Mouse (Mus musculus): ENCODE results near the gene Mlh1.
A peak's percentile ranks its signal among the peaks of the same experiment; 100 is the strongest.

Gene Mlh1

DNA sequence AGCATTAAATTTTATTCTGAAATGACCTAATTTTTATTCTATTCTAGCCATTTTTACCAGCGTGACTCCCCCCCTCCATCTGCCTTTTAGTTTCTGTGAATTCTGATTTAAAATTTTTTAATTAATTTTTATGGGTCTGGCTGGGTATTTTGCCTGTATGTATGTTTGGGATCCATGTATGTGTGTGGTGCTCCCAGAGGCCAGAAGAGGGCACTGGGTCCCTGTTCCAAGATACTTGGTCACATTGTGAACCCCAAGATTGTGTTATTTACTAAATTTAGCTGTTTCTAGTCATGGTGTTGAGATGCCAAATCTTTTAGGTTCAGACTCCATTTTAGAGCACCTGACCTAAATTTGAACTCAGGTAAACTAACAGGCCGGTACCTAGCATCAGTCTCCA lies 14.9 kb upstream of the Mlh1 start:
- no peak for DNase-seq (ENCODE audit: extremely low spot score)

DNA sequence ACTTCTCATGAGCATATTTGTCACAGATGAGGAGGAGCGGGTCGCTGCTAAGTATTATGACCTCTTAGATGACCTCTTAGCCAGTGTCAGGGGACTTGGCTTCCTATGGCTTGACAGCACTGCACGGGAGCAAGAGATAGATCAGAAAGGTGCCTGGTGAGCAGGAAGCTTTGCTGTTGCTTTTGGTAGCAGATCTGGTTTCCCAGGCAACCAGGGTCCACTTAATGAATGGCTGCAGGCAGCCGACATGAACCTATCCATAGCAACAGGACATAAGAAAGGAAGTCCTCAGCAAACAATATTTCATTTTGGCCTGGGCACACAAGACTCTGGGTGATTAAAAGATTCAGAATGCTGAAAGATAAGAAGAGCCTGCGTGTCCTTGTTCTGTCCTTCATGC lies 14.1 kb upstream of the Mlh1 start:
- DNase-seq (ENCODE audit: extremely low spot score), result peak; percentile 19

DNA sequence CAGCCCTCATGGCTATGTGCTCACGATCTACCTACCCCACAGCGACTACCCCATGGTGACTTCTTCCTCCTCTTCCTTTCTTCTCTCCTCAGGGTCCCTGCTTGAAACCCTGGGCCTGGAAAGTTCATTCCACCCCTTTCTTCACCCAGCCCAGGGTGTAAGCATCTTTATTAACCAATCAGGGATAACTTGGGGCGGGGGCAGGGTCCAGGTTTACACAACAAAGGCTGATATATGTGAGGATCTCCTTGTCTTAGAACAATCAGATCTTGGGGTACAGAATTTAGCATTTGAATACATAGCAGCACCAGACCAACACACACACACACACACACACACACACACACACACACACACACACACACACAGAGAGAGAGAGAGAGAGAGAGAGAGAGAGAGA lies 13.5 kb upstream of the Mlh1 start:
- no peak for DNase-seq (ENCODE audit: extremely low spot score)

DNA sequence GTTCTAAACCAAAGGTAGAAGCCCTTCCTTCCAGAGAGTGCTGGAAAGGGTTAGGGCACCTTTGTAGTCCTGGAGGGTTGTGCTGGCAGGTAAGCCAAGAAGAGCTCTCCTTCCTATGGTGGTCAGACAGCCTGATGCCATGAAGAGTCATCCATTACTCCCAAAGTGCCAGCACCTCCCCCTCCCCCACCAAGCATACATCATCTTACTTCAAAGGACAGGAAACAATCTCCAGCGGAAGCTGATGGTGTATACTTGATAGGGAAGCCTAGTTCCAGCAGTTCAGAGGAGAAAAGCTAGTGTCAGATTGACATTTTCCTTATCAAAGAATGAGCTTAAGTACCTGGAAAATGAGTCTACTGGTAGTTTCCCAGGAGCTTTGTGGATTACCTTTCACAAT lies 3.6 kb upstream of the Mlh1 start:
- DNase-seq (ENCODE audit: extremely low spot score), result peak; percentile 29

DNA sequence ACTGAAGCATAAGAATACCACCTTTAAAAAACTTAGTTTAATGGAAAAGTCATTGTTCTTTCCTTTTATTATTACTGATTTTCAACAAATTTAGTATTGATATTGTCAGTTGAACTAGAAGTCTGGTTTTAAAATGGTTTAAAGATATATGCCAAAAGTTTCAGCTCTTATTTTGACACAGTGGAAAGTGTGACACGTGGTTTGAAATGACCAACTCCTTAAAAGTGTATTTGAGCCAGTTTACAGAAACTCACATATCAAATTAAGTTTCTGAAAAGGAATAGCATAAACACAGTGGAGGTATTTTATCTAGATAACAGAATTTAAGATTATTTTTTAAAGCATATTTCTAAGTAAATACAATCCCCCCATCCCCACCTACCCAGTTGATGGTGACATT lies 2.4 kb upstream of the Mlh1 start:
- no peak for DNase-seq (ENCODE audit: extremely low spot score)

DNA sequence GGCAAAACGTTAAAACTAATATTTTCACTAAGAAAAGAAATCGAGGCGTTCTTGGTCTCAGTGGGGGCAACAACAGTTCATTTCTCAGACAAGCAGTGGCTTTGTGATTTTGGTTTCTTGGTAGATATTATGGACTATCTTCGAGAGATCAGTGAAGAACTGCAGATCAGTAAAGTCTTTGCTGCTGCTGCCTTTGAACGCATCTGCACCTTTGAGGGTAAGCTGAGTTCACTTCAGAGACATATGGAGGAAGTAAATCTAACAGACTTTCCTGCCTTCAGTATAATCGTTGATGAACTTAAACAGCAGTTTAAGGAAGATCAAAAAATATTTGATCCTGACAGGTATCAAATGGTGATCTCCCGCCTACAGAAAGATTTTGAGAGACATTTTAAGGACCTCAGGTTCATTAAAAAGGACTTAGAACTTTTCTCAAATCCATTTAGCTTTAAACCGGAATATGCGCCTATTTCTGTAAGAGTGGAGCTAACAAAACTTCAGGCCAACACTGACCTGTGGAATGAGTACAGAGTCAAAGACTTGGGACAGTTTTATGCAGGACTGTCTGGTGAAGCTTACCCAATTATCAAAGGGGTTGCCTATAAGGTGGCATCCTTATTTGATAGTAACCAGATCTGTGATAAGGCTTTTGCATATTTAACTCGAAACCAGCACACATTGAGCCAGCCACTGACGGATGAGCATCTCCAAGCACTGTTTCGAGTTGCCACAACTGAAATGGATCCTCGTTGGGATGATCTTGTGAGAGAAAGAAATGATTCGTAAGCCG lies 1.6 kb upstream of the Mlh1 start:
- DNase-seq (ENCODE audit: extremely low spot score), result no peak

DNA sequence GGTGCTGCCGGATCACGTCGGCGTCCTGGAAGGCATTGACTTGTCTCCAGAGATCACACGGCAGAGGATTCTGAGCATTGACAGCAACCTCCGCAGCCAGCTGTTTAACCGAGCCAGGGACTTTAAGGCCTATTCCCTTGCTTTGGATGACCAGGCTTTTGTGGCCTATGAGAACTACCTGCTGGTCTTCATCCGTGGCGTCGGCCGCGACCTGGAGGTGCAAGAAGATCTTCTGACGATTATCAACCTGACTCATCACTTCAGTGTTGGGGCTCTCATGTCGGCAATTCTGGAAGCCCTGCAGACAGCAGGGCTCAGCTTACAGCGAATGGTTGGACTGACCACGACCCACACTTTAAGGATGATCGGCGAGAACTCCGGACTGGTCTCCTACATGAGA lies 765 bp upstream of the Mlh1 start:
- DNase-seq (ENCODE audit: extremely low spot score), result no peak

DNA sequence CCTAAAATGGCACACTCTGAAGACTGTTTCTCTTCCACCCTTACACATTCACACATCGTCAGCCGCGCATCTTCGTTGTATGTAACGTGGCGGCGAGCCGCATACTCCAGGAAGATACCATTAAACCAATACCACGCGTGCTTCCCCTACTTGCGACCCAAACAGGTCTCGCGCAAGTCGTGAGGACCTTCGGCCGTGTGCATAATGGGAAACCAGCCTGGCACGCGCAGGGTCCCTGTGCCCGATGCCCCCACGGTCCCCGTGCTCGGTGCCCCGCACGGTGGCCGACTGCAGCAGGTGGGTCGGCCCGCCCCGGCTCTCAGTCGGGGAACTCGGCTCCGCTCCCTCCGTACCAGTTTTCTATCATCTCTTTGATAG lies 546 bp downstream of the Mlh1 start:
- no peak for DNase-seq (ENCODE audit: extremely low spot score)

DNA sequence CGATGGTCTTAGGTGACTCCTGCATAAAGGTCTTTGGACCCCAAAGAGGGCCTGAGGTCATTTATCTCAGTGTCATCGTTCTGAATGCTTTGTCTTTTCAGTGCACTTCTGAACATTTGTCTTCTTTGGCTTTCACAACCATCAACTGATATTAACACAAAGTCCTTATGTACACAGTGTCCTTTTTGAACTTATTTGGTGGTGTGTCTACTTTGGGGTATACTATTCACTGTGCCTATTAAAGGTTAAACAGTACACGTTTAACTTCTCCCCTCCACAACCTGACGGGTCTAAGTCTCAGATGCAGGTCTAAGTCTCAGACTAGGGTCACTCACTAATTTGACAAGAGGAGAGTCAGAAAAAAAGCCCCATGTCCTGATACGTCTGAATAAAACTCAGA lies 985 bp downstream of the Mlh1 start:
- DNase-seq (ENCODE audit: extremely low spot score), result no peak

DNA sequence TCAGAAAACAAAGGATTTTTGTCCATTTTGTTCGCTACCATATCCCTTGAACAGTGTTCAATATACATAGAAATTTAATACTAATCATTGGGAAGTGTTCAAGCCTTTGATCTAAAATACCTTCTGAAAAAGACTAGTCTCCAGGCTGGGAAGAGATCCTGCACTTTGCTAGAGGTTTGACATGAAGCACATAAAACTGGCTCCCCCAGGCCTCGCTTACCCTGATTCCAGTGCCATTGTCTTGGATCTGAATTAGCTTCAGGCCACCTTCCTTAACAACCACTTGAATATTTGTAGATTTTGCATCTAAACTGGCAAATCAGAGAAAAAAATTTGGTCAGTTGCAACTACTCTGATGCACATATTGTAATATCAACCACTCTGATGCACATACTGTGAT lies 3.6 kb downstream of the Mlh1 start:
- no peak for DNase-seq (ENCODE audit: extremely low spot score)

DNA sequence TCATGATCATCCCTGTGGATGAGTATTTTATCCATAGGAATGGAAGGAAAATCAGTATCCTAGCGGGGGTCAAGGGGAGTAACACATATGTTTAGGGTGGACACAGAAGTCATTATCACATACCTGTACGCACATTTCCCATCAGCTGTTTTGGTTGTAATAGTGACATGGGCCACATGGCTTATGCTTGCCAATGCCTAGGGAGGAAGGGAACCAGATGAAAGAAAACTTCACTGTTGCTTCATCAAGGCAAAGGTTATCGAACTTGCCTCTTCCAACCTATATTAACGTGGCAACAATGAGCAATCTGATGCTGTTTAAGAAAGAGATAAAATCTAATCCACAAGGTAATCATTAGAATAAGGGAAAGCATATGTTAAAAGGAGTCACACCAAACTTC lies 10.2 kb downstream of the Mlh1 start:
- DNase-seq (ENCODE audit: extremely low spot score), result no peak

DNA sequence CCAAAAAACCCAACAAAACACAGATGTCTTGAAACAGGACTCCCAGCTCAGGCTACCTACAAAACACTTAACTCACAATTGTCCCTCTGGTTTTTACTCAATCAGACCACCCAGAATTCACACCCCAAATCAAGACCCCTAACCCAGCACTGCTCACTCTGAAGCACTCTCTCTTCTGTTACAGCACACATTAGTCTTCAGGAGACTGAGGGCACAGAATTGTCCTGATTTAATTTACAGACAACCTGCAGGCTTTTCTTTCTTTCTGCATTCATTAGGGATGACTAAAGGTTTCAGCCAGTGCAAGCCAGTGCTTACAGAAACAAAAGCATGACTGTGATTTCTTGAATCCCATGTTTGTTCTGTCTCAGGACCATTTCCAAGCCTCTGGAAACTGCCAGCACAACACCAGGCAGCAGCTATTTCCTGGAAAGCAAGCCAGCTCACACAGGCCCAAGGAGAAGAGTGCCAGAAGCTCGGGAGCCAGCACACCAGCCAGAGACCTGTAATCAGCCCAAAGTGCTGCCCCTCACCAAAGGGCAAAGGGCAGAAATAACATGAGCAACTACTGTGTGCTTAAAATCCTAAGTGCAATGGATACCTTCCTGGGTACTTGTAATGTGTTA lies 11.1 kb downstream of the Mlh1 start:
- DNase-seq (ENCODE audit: extremely low spot score), result no peak

DNA sequence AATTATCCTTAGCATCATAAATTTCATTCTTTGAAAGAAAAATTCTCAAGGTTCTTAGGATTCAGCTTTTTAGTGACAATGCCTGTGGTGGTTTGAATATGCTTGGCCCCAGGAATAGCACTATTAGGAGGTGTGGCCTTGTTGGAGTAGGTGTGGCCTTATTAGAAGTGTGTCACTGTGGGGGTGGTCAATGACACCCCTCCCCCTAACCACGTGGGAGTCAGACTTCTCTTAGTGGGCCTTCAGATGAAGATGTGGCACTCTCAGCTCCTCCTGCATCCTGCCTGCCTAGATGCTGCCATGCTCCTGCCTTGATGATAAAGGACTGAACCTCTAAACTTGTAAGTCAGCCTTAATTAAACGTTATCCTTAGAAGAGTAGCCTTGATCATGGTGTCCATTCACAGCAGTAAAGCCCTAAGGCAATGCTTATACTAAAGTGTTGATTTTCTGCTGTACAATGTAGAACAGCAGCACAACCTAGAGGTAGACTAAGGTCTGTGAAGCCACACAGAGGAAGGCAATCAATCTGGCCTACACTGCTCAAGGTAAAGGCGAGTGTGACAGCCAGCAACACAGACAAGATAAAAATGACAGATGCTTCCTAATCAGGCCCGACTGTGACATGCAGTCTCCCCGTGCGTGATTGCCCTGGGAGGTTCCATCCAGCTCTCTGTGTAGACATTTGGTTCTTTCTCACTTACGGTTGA lies 19.3 kb downstream of the Mlh1 start:
- no peak for DNase-seq (ENCODE audit: extremely low spot score)

DNA sequence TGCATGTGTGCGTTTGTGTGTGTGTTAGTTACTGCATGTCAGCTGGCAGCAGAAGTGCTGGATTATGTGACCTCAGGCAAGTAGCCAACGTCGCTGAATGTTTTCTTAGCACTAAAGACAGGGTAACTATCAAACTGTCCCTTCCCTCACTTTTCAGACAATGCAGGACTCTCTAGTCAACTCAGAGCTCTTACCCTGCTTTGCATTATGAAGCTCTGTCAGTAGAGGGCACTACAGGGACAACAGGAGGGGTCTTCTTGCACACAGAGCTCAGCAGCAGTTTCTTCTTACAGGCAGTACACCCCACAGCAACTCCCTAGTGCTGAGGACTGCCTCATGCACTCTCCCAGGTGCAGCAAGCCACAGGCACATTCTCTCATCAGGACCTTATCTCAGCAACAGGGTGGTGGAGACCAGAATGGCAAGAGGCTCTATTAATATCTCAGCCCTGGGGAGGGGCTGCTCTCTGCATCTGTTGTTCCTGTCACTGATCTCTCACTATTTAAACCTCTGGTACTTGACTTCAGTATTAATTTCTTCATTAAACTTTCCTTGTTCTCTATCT lies 23.8 kb downstream of the Mlh1 start:
- DNase-seq (ENCODE audit: extremely low spot score), result no peak

DNA sequence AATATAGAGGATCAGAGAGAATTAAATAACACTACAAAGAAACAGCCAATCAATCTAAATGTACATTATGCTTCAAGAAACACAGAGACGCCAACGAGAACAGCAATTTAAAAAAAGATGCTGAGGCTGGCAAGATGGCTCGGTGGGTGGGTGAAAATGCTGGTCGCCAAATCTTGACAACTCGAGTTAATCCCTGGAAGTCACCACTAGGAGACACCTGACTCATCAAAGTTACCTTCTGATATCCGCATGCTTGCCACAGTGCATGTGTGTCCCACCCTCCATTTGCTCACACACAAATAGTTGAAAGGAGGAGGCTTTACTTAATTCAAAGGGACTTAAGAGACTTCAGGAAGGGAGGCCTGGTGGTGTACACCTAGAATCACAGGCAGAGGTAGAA lies 26.0 kb downstream of the Mlh1 start:
- DNase-seq (ENCODE audit: extremely low spot score), result no peak

DNA sequence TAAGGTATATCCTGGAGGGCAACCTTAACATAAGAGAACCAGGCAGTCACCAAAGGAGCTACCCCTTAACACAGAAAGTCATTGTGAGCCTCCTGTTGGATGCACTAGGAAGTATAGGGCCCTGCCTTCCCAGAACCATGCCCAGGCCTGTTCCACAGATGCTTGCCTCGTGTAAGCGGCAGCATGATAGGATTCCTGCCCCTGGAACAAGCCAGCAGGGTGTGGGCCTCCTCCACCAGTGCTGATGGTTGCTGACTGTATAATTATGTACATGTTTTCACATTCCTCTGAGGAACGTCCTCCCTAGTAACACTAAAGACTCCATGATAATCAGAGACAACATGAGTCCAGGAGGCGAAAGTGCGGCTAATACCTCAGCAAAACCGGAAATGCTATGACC lies 28.2 kb downstream of the Mlh1 start:
- DNase-seq (ENCODE audit: extremely low spot score), result no peak

DNA sequence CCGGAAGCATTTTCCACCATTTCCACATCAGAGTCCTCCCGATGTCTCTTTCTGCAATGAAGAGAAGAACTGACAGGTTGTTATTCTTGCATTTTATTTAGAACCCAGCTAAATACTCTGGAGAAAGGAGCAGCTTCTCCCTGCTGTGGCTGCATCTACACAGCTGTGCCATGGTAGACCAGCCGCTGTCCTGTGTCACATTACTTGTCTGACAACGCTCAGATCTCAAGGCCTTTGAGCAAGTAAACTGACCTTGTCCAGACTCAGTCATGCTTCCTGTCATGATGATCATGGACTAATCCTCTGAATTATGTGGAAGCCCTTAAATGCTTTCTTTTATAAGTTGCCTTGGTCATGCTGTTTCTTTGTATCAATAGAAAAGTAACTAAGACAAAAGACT lies 31.8 kb downstream of the Mlh1 start:
- no peak for DNase-seq (ENCODE audit: extremely low spot score)

DNA sequence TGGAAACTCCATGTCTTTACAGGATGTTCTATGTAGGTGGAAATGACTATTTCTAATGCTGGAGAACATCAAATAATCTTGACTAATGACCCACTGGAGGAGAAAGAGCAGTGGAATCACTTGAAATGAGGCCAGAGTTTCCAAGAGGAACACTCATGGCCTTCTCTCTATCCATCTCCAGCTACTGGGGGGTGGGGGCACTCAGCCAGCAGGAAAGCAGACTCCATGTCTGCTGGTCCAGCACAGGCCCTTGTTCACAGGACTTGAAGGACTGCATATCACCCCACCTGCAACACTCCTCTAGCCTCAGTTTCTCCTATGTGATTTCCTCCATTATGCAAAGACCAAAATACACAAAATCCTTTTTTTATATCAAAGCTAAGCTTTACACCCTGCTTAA lies 33.9 kb downstream of the Mlh1 start:
- no peak for DNase-seq (ENCODE audit: extremely low spot score)

DNA sequence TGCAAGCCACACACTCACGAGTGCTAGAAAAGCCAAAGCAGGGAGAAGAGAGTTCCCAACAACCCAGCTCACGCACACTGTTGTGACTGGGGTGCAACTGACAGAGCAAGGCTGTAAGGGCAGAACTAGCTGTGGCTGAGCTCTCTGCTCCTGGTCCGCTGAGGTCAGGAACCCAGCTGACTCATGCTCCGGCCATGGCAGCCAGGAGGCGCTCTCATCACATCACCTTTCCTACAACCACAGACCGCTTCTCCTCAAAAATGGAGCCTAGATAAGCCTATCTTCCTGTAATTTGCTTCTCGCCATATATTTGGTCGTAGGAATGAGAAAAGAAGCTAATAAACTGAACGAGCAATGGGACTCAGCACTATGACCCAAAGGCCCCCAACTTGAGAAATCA lies 36.9 kb downstream of the Mlh1 start:
- DNase-seq (ENCODE audit: extremely low spot score), result no peak

DNA sequence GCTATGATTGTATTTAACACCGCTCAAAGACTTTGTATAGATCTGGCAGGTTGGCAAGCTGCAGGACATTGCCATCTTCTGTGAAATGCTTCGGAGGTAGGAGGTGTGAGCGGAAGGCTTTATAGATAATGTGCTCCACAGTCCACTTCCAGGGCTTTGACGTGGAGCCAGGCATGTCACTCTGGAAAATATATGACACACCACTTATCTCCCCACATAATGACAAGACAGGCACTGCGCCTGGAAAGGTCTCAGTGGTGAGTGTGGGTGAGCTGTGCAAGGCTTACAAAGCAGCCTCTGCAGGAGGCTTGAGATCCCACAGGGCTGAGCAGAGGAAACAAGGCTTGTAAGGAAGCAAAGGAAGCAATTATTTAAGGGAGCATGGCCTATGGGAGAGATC lies 43.1 kb downstream of the Mlh1 start:
- DNase-seq (ENCODE audit: extremely low spot score), result no peak

DNA sequence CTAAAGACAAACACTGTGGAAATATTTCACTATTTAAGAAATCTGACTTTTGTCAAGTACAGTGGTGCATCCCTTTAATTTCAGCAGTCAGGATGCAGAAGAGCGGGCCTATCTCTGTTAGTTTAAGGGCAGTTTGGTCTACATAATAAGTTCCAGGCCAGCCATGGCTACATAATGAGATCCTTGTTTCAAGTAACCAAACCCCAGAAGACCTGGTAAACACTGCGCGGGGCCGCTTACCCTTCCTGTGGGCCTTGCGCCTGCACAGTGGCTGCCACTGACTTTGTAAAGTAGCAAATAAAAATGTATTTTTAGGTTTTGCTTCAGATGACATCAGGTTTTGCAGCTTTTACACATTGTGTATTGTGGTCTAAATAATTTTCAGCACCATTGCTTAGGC lies 48.2 kb downstream of the Mlh1 start:
- no peak for DNase-seq (ENCODE audit: extremely low spot score)

DNA sequence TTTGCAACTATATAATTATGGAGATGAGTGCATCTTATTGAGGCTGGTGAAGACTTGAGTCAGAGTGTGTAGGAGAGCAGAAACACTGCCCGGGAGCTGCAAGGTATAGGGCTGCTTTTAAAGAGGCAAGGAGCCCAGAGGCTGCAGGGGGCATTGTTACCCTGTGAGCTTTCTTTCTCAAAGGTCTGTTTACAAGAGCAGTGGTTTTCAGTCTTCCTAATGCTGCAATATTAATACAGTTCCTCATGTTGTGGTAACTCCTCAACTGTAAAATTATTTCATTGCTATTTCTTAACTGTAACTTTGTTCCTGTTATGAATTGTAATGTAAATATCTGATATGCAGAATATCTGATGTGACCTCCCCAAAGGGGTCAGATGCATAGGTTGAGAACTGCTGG lies 50.0 kb downstream of the Mlh1 start:
- DNase-seq (ENCODE audit: extremely low spot score), result no peak

DNA sequence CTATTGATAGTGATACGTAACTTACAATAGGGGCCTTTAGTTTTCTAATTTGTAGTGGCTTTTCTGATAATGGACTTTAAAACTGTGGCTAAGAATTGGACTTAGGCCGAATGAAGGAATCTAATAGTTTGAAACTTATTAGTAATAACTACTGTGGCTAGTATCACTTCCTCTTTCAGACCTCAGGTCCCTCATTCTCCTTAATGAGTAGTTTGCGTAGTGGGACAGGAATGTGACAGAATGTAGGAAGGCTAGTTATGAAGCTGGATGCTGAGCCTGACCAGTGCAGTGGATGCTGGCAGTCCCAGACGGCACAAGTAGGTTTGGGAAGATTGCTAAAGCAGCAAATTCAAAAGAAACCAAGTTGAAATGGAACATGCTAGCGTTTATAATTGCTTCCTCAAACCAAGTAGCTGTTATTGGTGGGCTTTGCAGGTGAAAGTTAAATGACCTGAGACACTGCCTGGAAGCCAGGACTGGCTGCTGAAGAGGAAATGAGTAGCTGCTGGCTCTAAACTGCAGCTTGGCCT lies 51.0 kb downstream of the Mlh1 start:
- DNase-seq (ENCODE audit: extremely low spot score), result no peak
